Mouse (Mus musculus) MEL-GATA-1-ER (cell line): ENCODE measurements at regions not wholly inside any gene's neighbourhood (a gene's known extent, or its start where the extent isn't known, plus 50 kb on each side); places are given as distances from the start of the nearest gene placed in this dataset.
A peak's percentile ranks its signal among the peaks of the same experiment; 100 is the strongest.

ENCODE experiments used
- DNase-seq: peaks from one replicate; pipeline ENCODE4 v3.0.0-alpha.2; 2012; ENCODE audit warnings: low read depth; ENCODE audit errors: extremely low read depth

DNA sequence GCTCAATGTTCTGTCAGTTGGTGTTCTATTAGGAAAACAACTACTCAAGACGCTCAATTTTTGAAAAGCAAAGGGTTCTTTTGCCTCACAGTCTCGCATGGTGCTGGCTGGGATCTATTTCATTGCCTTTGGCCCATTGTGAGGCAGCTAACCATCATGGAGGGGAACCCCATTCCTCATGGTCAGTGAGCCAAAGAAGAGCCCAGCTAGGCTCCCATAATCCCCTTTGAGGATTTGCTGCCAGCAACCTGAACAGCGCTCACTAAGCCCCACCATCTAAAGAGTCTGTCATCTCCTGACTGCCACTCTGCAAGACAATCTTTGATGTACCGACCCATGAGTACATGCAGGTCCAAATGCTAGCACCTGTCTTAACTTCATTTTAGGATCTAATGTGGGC is 53.1 kb upstream of the Galnt7 start:
- no peak for DNase-seq

GRCm38 (mm10) chr8:57704161-57704560 is 51.3 kb upstream of the Galnt7 start:
- no peak for DNase-seq

GRCm38 (mm10) chr8:57702407-57703113 is 49.7 kb upstream of the Galnt7 start:
- peak; percentile 48 for DNase-seq
